Mouse (Mus musculus) urinary bladder, postnatal 4 days (tissue): ENCODE results near the gene Csk.

Experiments used
- DNase-seq, 2 experiments: peaks; one replicate each; pipeline ENCODE4 v3.0.0; 2021 to 2022; ENCODE audit warnings: low spot score in 2 of 2

Csk gene

GRCm38 (mm10) chr9:57638651-57639459, 14.6 kb downstream of the Csk start:
- DNase-seq: peak in 1 of 2 experiments; percentile 61

GRCm38 (mm10) chr9:57637741-57638322, 15.6 kb downstream of the Csk start:
- peak in 1 of 2 experiments; percentile 64 for DNase-seq

GRCm38 (mm10) chr9:57637272-57637671, 16.2 kb downstream of the Csk start:
- DNase-seq: no peak

- no peak for DNase-seq
These were observed 19.9 kb downstream of the Csk start for GRCm38 (mm10) chr9:57633481-57634024.

GRCm38 (mm10) chr9:57629118-57629874, 24.1 kb downstream of the Csk start:
- peak; percentile 69 to 89 for DNase-seq

GRCm38 (mm10) chr9:57628717-57629116, 24.7 kb downstream of the Csk start:
- DNase-seq: no peak

- DNase-seq: no peak
These were observed 25.5 kb downstream of the Csk start for GRCm38 (mm10) chr9:57627892-57628291.

- DNase-seq: no peak
These were observed 26.2 kb downstream of the Csk start for GRCm38 (mm10) chr9:57627191-57627590.

- no peak for DNase-seq
These were observed 27.5 kb downstream of the Csk start for GRCm38 (mm10) chr9:57625674-57626500.

- DNase-seq: no peak
These were observed 29.1 kb downstream of the Csk start for GRCm38 (mm10) chr9:57624295-57624694.

GRCm38 (mm10) chr9:57620674-57621073, 32.8 kb downstream of the Csk start, which contains the start of gene Lman1l:
Gene Lman1l (minus strand): TSS chr9:57620774.
- DNase-seq: no peak

GRCm38 (mm10) chr9:57618854-57619253, 34.6 kb downstream of the Csk start:
- no peak for DNase-seq

GRCm38 (mm10) chr9:57617556-57618169, 35.8 kb downstream of the Csk start:
- no peak for DNase-seq

- DNase-seq: no peak
These were observed 38.6 kb downstream of the Csk start for GRCm38 (mm10) chr9:57614786-57615185.

GRCm38 (mm10) chr9:57613975-57614374, 39.5 kb downstream of the Csk start:
- no peak for DNase-seq

GRCm38 (mm10) chr9:57612587-57612986, 40.8 kb downstream of the Csk start:
- no peak for DNase-seq

- DNase-seq: no peak
These were observed 43.0 kb downstream of the Csk start for GRCm38 (mm10) chr9:57610359-57610826.

- DNase-seq: no peak
These were observed 43.6 kb downstream of the Csk start for GRCm38 (mm10) chr9:57609803-57610202.

GRCm38 (mm10) chr9:57606139-57606851, 47.1 kb downstream of the Csk start, which contains the start of gene Cplx3:
Gene Cplx3 (minus strand): TSS chr9:57606281.
- DNase-seq: peak in 1 of 2 experiments; percentile 76

GRCm38 (mm10) chr9:57605503-57605902, 47.9 kb downstream of the Csk start:
- DNase-seq: no peak
